Mouse (Mus musculus) spleen, adult 2 months (tissue): ENCODE data around the gene Thap11.

Source experiments
- CTCF ChIP-seq: fragments of 200-500 bp; IDR thresholded peaks from 2 replicates; pipeline ENCODE4 v1.5.1; 2011; ENCODE audit warnings: mild to moderate bottlenecking, inconsistent platforms; ENCODE audit not compliant: insufficient read depth, insufficient read length, insufficient replicate concordance; ENCODE audit errors: extremely low read depth
- POLR2A ChIP-seq: fragments of 200-500 bp; IDR thresholded peaks from 2 replicates; pipeline ENCODE4 v1.6.1; 2011; ENCODE audit warnings: low read depth, low read length, inconsistent platforms

DNA sequence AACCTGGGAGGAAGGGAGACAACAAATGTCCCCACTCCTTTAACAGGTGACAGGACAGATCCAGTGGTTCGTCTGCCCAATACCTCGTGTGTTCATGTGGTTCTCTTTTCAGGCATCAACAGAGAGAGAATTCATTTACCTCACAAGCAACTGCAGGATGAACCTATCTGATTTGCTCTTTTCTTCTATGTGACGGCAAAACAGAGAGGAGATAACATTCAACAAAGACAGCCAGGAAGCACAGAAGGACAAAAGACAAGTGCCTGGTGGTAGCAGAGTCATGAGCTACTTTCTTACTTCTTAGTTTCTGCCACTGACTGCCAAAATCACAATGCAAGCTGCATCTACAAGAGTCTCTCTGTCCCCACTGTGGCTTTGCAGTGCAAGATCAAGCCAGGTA is 43.4 kb upstream of the Thap11 start:
- TF ChIP-seq POLR2A (no peak), CTCF (no peak)
